Mouse (Mus musculus) CH12F3 (cell line): Measurements from ENCODE around the gene Zranb3.
"Not testable (repeated sequence)": the region's sequence is repeated elsewhere in the genome, so short reads cannot be mapped to it uniquely, and the experiment has no call there.

Experiments used
- in situ Hi-C: fragments of 300-500 bp; cut with MboI; formaldehyde crosslinking; loops from 2 replicates; pipeline ENCODE4 v1.14.3; 2020; ENCODE audit warnings: low sequenced_read_pairs

The Zranb3 gene

DNA sequence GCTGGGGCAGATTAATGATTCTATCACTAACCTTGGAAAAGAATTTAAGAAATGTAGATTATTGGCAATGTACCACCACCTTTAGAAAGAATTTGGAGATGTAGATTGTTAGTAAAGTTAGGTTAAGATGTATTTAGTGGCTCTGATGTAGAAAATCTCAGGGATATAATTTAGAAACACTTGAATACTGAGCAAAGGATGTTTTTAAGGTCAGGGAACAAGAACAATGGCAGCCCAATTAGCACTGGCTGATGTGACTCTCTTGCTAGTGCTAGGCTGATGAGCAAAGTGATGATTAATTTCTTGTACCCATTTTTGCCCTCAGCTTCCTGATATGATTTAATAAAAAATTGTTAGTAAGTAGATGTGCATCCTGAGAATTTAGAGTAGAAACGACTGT, 41.4 kb downstream of the Zranb3 start:
- in situ Hi-C loops = no loop called here

DNA sequence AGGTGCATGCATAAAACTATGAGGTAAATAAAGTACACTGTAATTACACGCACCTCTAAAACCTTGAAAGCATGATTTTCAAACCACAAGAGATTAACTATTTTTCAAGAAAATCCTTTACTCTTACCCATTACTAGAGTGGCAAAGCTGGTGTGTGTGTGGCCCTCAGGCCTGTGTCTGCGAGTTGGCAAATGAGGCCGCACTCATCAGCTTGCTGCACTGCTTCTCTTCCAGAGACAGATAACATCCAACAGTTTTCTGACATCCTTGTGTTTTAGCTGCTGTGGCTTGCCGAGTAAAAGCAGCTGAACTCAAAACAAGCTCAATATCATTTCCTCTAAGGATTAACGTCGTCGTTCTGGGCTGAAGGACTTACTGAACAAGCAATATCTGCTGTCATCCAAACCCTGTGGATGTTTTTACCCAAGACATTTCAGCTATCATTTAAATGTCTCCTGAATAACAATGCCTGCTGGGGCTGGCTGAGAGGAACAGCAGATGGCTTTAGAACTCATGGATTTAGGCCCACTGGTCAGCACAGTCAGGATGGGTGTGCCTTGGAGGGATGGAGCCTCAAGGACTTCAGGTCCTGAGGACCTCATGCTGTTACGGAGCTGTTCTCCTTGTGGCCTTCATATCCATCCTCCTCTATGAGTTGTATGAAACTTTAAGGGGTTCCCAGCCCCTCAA, 42.0 kb downstream of the Zranb3 start:
- in situ Hi-C loops = no loop called here

DNA sequence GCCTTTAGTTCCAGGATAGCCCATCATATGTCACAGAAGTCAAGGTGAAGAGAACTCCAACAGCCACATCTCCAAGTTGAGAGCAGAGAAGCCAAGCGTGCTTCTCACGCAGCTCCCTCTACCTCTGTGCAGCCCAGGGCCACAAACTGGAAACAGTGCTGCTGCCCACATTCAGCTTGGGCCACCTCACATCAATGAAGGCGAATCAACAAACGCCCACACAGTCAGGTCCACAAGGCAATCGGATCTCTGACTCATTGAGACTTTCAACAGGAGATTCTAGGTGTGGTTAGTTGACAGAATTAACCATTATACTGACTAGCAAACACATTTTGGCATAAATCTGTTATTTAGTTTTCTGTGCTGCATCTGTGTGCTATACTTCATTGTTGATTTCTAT, 44.2 kb downstream of the Zranb3 start:
- in situ Hi-C loops = no loop called here

DNA sequence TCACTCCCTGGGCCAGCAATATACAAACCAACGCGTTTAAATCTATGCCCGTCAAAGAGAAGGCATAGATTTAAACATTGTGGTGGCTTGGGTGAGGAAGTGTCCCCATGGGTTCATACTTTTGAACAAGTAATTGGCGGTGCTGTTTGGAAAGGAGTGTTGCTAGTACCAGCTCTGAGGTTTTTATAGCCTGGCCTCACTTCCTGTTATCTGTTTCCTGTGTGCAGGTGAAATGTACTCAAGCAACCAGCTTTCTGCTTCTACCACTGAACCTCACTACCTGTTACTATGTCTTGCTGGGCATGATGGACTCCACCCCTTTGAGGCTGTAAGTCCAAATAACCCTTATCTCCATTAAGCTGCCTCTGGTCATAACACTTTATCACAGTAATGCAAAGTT, 45.6 kb downstream of the Zranb3 start:
- in situ Hi-C loops = no loop called here

DNA sequence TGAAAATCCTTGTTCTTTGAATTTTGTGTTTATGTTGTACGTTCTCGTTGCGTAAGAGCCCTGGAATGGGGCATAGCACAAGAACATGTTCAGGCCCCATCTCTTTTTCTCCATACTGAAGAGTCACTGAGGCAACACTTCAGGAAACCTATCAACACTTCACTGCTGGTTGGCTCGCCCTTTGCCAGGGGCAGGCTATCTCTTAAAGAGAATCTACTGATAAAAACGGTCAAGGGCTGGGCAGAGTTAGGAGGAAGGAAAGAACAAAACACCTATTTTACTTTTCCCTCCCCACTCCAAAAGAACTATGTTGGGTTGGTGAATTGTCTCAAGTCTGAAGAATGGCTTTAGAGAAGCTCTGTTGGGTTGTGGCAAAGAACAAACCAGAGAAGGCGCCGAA, 55.9 kb downstream of the Zranb3 start:
- in situ Hi-C loops = no loop called here

DNA sequence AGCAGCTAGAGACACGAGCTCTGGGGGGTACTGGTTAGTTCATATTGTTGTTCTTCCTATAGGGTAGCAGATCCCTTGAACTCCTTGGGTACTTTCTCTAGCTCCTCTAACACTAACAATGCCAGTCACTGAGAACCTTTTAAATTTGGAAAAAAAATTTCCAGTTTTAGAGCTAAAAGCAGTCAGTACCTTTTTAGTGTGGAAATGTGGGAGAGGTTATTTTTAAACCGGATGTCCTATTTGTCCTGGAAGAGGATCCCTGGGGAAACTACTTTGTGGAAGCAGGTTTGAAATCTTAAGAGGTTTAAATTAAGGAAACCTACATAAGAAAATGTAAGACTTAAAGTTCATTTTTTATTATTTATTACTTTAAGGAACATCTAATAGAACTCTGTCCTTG, 56.4 kb downstream of the Zranb3 start:
- in situ Hi-C loops = no loop called here

DNA sequence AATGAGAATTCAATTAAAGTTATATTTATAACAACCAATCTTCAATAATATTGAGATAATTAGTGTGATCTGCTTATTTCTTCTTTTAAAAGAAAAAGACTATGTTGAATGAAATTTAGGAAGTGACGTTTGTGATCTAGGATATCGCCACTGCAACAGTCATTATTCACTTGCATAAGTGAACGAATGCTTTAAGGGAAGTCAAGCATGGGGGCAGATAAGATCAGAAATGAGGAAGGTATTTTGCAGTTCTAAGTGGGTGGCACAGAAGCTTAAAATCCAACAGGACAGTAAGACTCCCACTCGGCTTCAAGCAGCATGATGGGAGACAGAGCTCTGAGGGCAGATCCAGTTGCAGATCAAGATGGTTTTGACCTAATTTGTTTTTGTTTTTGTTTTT, 58.7 kb downstream of the Zranb3 start:
- in situ Hi-C loops = no loop called here

DNA sequence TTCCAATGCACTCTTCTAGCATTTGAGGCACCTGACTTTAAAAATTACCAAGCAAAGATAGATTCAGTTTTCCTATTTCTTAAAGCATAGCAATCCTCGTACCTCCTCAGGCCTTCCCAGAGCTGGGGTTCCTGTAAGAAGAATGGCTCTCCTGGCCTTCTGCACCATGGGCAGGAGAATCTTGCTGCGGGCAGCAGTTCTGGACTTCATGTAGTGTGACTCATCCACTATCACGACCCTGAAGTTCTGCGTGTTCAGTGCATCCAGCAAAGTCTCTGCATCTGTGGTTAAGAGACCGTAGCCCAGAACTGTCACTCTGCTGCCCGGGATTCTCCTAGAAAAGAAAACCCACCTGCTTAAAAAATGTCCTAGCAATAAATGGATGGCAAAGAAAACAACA, 66.6 kb downstream of the Zranb3 start:
- in situ Hi-C loops = no loop called here

DNA sequence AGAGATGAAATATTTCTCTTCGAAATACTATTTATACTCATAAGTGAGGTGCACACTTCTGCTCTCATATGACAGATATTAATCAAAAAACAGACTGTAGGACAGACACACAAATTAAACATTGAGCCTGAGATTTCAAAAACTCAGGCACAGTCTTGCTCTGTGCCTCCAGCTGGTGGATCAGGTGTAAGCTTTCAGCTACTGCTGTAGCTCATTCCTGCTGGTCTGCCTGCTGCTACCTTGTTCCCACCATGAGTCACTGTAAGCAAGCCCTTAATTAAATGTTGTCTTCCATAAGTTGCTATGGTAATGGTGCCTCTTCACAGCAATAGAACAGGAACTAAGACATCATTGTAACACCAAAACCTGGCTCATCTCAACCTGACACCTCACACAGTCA, 70.7 kb downstream of the Zranb3 start:
- in situ Hi-C loops = no loop called here

DNA sequence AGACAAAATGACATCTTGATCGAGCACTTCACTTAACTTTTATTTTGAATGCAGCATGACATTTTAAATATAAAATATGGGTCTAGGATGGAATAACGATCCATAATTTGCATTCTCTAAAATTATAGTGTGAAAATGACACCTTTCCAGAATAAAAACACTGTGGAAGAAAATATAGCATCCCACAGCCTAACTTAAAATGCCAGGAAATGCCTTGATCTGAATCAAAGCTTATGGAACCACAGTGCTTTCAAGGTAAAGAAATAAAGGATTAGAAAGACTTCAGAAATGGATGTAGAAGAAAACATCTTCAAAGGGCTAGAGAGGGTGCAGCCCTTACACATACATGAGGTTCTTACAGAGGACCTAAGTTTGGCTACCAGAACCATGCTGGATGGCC, 71.3 kb downstream of the Zranb3 start:
- in situ Hi-C loops = no loop called here

DNA sequence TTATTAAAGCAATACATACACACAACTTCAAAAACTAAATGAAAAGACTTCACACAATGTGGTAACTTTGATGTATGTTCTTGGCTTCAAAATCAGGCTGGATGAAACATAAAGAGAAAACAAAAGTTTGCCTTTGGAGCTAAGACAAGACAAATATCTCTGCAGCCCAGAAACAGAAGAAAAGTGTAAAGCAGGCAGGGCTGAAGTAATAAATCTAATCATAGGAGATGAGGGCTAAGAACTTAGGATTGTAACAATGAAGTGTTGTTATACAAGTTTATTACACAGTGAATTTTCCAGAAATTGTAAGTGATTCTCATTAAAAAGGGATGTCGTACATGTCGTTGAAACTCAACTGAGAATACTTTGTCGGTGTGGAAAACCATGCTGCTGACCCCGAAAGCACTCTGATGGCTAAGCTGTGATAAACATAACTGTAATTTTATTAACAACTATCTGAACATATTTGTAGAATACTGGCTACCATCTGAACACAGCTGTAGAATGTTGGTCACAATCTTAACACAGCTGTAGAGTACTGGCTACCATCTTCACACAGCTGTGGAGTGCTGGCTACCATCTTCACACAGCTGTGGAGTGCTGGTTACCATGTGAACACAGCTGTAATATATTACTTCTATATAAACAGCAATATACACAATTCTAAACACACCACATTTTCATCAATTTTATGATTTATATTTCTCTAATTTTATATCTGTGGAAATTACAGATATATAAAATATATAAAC, 78.3 kb downstream of the Zranb3 start:
- in situ Hi-C loops = no loop called here

DNA sequence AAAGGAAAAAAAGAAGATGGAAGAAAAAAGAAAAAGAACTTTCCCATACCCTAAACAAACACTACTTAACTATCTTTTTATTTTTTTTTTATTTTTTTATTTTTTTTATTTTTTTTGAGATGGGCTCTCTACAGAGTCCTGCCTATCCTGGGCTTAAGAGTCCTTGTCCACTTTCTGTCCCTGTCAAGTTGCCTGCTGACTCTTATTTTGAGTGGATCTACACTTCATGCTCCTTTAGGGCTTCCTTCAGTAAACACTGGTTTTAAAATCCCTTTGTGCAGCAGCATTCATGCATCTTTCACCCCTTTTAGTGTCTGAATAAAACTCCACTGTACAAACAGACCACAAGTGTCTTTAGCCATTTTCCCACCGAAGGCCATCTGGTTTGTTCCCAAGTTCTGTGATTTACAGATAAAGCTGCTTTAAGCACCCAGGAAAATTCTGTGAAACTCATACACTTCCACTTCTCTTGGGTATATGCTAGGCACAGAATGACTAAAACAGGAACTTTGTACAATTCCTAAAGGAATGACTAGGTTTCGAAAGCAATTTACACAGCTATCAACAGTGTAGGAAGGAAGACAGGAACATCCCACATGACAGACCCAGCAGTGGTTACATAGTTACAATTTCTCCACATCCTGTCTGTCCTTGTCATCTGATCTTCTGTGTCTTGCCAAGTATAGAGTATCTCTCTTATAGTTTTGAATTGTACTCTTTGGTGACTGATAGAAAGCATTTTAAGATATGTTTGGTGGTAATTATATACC, 82.7 kb downstream of the Zranb3 start:
- in situ Hi-C loops = no loop called here

DNA sequence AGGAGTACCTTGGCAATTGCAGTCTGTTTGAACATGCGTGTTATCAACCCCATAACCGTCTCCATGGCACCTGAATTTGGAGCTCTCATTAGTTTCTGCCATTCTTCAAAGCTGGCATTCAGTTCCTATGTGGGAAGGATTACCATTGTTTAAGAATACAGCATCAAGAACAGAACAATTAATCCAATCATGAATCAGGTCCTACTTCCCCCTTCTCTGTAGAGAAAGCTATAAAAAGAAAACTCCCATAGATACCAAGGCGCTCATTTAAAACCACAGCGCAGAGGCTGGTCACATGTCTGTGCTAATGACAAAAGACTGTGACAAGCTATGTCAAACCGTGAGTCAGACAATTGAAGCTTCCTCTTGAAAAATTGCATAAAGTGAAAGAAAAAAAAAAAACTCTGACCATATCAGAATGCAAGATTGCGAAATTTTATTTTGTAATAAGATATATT, 86.8 kb downstream of the Zranb3 start:
- in situ Hi-C loops = no loop called here

DNA sequence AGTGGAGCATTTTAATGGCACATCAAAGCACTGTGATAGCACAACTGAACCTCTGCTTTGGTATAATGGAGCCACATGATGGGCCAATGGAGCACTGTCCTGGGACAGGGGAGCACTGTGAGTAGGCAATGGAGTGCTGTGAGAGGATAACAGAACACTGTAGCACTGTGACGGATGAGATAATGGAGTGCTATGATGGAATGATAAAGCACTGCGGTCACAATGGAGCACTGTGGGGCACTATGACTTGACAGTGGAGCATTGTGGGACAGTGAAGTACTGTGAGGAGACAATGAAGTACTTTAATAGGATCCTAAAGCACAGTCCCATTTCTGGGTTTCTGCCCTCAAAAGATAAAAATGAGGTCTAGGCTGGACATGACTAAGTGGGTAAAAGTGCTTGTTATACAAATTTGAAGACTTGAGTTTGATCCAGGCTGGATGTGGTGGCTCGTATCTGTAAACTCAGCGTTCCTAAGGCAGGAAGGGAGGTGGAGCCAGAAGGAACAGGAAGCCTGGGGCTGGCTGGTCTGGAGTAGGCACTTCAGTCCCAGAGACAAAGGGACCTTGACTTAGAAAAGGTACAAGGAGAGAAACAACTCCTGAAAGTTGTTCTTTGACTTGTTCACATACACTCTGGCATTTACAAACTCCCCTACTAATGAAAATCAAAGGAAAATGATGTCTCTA, 89.0 kb downstream of the Zranb3 start:
- in situ Hi-C loops = no loop called here

DNA sequence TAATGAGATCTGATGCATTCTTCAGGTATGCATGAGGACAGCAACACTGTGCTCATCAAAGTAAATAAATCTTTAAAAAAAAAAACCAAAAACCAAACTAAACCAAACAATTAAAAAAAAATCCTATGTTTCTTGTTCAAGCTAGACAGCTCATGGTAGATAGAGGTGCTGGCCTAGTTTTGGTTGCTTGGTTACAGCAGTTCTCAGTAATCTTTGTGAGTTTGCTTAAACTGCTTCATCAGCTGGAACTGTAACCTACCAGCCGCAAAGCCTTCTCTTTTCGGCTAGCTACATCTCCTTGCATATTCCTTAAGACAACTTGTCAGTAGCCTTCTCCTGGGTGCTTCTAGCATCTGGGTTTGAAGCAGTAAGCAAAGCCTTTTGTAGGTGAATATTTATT, 93.1 kb downstream of the Zranb3 start:
- in situ Hi-C loops = no loop called here

DNA sequence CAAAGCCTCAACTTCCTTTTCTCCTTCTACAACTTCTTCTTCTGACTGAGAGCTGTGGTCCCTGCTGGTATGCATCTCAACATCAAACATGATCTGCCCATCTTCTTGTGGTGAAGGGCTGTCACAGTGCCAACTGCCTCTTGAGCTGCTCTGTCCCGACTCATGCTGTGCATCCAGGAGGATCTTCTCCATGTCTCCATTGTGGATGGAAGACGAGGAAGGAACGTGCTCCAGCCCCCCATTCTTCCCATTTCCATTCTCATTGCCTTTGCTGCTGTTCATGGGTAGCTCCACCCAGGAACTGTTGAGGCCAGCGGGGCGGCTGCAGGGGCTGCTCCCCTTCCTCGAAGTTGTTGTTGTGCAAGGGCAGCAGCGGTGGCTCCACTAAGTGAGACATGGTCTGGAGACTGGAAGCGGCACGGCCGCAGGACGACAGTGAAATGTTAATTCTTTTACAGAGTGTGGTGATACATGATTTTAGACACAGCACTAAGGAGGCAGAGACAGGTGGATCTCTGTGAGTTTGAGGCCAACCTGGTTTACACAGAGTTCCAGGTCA, 96.7 kb downstream of the Zranb3 start:
- in situ Hi-C loops = not testable (repeated sequence)

DNA sequence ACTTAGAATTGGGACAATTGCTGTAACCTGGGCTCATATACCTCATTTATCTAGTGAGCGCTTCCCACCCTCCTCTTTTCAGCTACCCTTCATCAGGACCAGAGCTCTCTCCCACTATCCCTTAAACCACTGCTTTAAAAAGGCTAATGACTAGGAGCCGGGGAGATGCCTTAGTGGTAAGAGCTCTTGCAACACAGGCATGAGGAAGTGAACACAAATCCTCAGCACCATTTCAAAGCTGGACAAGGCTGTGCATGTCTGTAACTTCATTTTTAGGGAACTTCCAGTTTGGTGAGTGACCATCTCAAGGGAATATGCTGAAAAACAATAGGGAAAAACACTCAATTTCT, 98.5 kb downstream of the Zranb3 start:
- in situ Hi-C loops = no loop called here

DNA sequence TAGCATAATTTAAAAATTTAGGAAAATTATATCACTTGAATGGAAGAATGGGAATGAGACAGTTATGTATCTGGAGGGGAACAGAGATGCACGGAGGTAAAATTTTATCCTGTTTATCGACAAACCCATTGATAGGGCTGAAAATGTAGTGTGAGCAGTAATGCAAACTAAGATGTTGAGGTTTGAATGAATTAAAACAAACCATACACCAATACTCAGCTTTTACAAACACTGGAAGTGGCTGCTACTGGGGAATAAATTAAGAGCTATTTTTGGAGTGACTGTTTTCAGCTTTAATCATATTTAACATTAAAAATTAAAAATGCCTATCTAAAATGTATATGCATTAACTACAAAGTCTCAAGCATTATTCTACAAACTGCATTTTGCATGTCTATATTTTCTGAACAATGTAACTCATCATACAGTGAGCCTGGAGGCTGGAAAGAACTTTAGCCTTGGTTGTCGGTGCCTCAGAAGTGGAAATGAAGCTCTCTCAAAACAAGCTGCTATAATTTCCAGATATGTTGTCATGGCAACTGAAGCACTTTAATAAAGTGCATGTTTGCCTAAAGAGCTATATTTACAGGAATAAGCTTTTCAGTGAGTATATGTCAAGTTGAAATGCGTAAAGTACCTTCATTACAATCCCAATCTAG, 99.0 kb downstream of the Zranb3 start:
- in situ Hi-C loops = no loop called here

DNA sequence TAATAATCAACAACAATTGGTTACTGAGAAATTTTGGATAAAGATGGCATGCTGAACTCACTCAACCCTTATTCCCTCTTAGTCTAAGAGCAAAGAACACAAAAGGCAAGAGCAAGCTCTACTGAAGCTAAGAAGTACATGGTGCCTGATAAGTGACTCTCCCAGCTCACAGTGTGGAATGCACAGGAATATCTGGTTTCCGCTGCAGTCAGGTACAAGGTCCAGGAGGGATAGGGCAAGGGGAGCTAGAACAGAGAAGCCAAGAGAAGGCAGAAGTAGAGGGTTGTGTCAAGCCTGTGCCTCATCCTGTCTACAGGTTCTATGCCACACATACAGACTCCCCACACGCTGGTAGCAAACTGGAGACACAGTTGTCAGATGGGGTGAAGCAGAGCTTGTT, 100.7 kb downstream of the Zranb3 start:
- in situ Hi-C loops = no loop called here

DNA sequence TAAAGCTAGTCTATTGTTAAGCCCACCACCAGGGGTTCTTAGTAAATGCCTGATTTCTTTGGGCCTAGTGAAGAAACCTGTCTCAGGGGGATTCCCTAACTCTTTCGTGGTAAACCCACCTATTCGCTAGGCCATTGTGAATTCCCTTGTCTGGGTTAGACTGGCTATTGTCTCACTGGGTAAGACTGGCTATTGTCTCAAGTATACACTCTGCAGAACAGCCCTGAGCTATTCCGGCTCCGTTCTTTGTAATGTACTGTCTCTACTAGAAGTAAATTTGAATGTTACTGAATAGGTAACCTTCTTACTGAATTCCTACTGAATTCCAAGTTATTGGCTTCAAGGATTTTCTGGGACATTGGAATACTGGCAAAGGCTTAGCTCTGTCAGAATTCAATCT, 101.9 kb downstream of the Zranb3 start:
- in situ Hi-C loops = not testable (repeated sequence)

DNA sequence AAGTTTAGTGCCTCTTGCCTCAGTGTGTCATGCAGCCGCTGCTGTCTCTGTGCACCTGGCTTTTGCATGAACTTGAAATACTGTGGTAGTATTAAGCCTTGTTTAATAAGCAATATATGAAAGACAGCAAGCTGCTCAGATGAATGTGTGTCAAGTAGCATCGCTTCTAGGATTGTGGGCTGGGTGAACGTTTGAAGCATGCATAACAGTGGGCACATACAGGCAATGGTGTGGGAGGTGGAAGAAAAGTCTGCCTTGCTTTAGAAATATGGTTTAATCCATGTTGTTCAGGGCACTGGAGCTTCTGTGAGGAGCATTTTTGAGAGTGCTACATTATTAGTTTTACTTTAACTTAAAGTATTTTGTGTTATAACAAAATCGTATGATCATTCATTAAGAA, 109.0 kb downstream of the Zranb3 start:
- in situ Hi-C loops = no loop called here
